Mouse (Mus musculus) forebrain, embryonic 10.5 days (tissue): ENCODE measurements around the gene Lrrc32. TPM values are rescaled to one million over a fixed set of nuclear protein-coding genes. Genes with fewer than 3 reads are reported as not detected.

Experiments used
- DNase-seq: peaks from one replicate; pipeline ENCODE4 v3.0.0-alpha.2; 2017; ENCODE audit warnings: low spot score; ENCODE audit errors: extremely low spot score
- H3K27ac ChIP-seq: fragments of 300-500 bp; sonication (generic); 2 replicates; pipeline ENCODE4 v1.5.1; 2016; ENCODE audit warnings: mild to moderate bottlenecking
- H3K27me3 ChIP-seq: fragments of 300-500 bp; sonication (generic); 2 replicates; pipeline ENCODE4 v1.6.1; 2016; ENCODE audit warnings: mild to moderate bottlenecking; ENCODE audit not compliant: poor library complexity, severe bottlenecking
- H3K36me3 ChIP-seq: fragments of 300-500 bp; sonication (generic); replicated peaks from 2 replicates; pipeline ENCODE4 v1.6.1; 2016; ENCODE audit warnings: mild to moderate bottlenecking, moderate library complexity
- H3K4me1 ChIP-seq: fragments of 300-500 bp; sonication (generic); 2 replicates; pipeline ENCODE4 v1.6.1; 2016
- H3K4me3 ChIP-seq: fragments of 300-500 bp; sonication (generic); 2 replicates; pipeline ENCODE4 v1.5.1; 2016; ENCODE audit warnings: mild to moderate bottlenecking, moderate library complexity
- H3K9me3 ChIP-seq: fragments of 300-500 bp; sonication (generic); 2 replicates; pipeline ENCODE4 v1.6.1; 2016; ENCODE audit warnings: mild to moderate bottlenecking, moderate library complexity
- WGBS: fragments of 180-500 bp; shearing (Covaris S2); methylation state at CpG from one replicate; pipeline ENCODE4 v1.1.7; 2016; 5-methylcytosine and 5-hydroxymethylcytosine counted together
- polyA plus RNA-seq: library from polyadenylated mRNA; unstranded; fragments of >200 nt; fragmentation: Nextera tagmentation; extraction: Ambion mirVana; gene quantifications from 2 replicates; pipeline ENCODE4 v1.2.1, GENCODE M21; 2016

Lrrc32 gene
- polyA plus RNA-seq, 1 experiment from 2014 or later = 4.7 TPM

- H3K36me3 ChIP-seq = no peaks in the 10 kb centered on the region
- 76% methylated on average over 9 of the region's 9 CpGs for WGBS
- peak overlapping the region; percentile 9; the same call in 1 of the 2 replicates for H3K4me3 ChIP-seq
- no peaks in the 10 kb centered on the region for H3K9me3 ChIP-seq
- peaks cover 55% of the 10 kb centered on the region for H3K27me3 ChIP-seq
- H3K4me1 ChIP-seq = peaks cover 44% of the 10 kb centered on the region
- DNase-seq = no peak
- H3K27ac ChIP-seq = no peak overlapping the region
These were observed 2.5 kb downstream of the Lrrc32 start for GRCm38 (mm10) chr7:98491451-98492200.

GRCm38 (mm10) chr7:98492331-98492730, 3.2 kb downstream of the Lrrc32 start:
- no peaks in the 10 kb centered on the region for H3K36me3 ChIP-seq
- H3K27me3 ChIP-seq = peaks cover 51% of the 10 kb centered on the region
- no peak for DNase-seq
- H3K4me1 ChIP-seq = peaks cover 43% of the 10 kb centered on the region
- H3K9me3 ChIP-seq = no peaks in the 10 kb centered on the region
- WGBS = 73% methylated on average over 5 of the region's 5 CpGs
- H3K27ac ChIP-seq = no peak overlapping the region
- H3K4me3 ChIP-seq = peak overlapping the region; percentile 9; the same call in 1 of the 2 replicates

GRCm38 (mm10) chr7:98493307-98493706, 4.2 kb downstream of the Lrrc32 start:
- no peaks in the 10 kb centered on the region for H3K36me3 ChIP-seq
- no peaks in the 10 kb centered on the region for H3K9me3 ChIP-seq
- H3K4me1 ChIP-seq = peaks cover 43% of the 10 kb centered on the region
- H3K27me3 ChIP-seq = peaks cover 41% of the 10 kb centered on the region
- 76% methylated on average over 2 of the region's 2 CpGs for whole genome bisulfite sequencing
- H3K27ac ChIP-seq = no peak overlapping the region
- DNase-seq = no peak
- no peak overlapping the region for H3K4me3 ChIP-seq

- H3K4me3 ChIP-seq = no peak overlapping the region
- H3K9me3 ChIP-seq = no peaks in the 10 kb centered on the region
- no peaks in the 10 kb centered on the region for H3K36me3 ChIP-seq
- peaks cover 34% of the 10 kb centered on the region for H3K27me3 ChIP-seq
- 75% methylated on average over 18 of the region's 18 CpGs for WGBS
- H3K4me1 ChIP-seq = peaks cover 41% of the 10 kb centered on the region
- DNase-seq = no peak
- H3K27ac ChIP-seq = 0 out of 2 replicates have a peak overlapping the region, but pooled peaks have one; percentile 25
These were observed 4.9 kb downstream of the Lrrc32 start for GRCm38 (mm10) chr7:98493901-98494480.

GRCm38 (mm10) chr7:98495591-98495990, 6.5 kb downstream of the Lrrc32 start:
- WGBS = 67% methylated on average over 1 of the region's 1 CpGs
- Histone ChIP-seq H3K4me1 (peaks cover 39% of the 10 kb centered on the region), H3K36me3 (no peaks in the 10 kb centered on the region)

GRCm38 (mm10) chr7:98497451-98497850, 8.4 kb downstream of the Lrrc32 start:
- Histone ChIP-seq H3K9me3 (no peaks in the 10 kb centered on the region), H3K27me3 (0 out of 2 replicates have a peak, but pooled peaks cover 3% of the 10 kb centered on the region), H3K4me3 (no peak overlapping the region), H3K27ac (no peak overlapping the region), H3K4me1 (peaks cover 53% of the 10 kb centered on the region), H3K36me3 (no peaks in the 10 kb centered on the region)
- WGBS = 69% methylated on average over 5 of the region's 5 CpGs
- no peak for DNase-seq

More at GRCm38 (mm10) chr7:98495591-98495990, 6.5 kb downstream of the Lrrc32 start:
- DNase-seq = no peak
- Histone ChIP-seq H3K27me3 (peaks cover 22% of the 10 kb centered on the region), H3K9me3 (no peaks in the 10 kb centered on the region), H3K27ac (no peak overlapping the region), H3K4me3 (no peak overlapping the region)

GRCm38 (mm10) chr7:98498101-98498500, 9.0 kb downstream of the Lrrc32 start:
- 94% methylated on average over 12 of the region's 12 CpGs for WGBS
- no peak for DNase-seq
- no peaks in the 10 kb centered on the region for H3K9me3 ChIP-seq
- H3K27ac ChIP-seq = peak overlapping the region; percentile 35; the same call in 1 of the 2 replicates
- no peak overlapping the region for H3K4me3 ChIP-seq
- no peaks in the 10 kb centered on the region for H3K36me3 ChIP-seq
- H3K4me1 ChIP-seq = peaks cover 59% of the 10 kb centered on the region
- no peaks in the 10 kb centered on the region for H3K27me3 ChIP-seq

GRCm38 (mm10) chr7:98498656-98499560, 9.8 kb downstream of the Lrrc32 start:
- DNase-seq = no peak
- 88% methylated on average over 20 of the region's 20 CpGs for WGBS
- Histone ChIP-seq H3K27me3 (no peaks in the 10 kb centered on the region), H3K4me1 (peaks cover 58% of the 10 kb centered on the region), H3K27ac (peak overlapping the region; percentile 35; the same call in 1 of the 2 replicates), H3K36me3 (no peaks in the 10 kb centered on the region), H3K4me3 (no peak overlapping the region), H3K9me3 (no peaks in the 10 kb centered on the region)

- Histone ChIP-seq H3K4me3 (no peak overlapping the region), H3K27ac (no peak overlapping the region), H3K9me3 (no peaks in the 10 kb centered on the region), H3K4me1 (peaks cover 58% of the 10 kb centered on the region), H3K27me3 (no peaks in the 10 kb centered on the region), H3K36me3 (no peaks in the 10 kb centered on the region)
- WGBS = 86% methylated on average over 25 of the region's 25 CpGs
- DNase-seq = no peak
These were observed 10.6 kb downstream of the Lrrc32 start for GRCm38 (mm10) chr7:98499561-98500292.

- H3K27me3 ChIP-seq = no peaks in the 10 kb centered on the region
- H3K9me3 ChIP-seq = no peaks in the 10 kb centered on the region
- H3K4me1 ChIP-seq = peaks cover 61% of the 10 kb centered on the region
- DNase-seq = no peak
- H3K4me3 ChIP-seq = no peak overlapping the region
- H3K36me3 ChIP-seq = no peaks in the 10 kb centered on the region
- H3K27ac ChIP-seq = no peak overlapping the region
- 93% methylated on average over 3 of the region's 3 CpGs for WGBS
These were observed 11.4 kb downstream of the Lrrc32 start for GRCm38 (mm10) chr7:98500470-98500869.

GRCm38 (mm10) chr7:98501078-98501477, 12.0 kb downstream of the Lrrc32 start:
- no peaks in the 10 kb centered on the region for H3K9me3 ChIP-seq
- H3K27me3 ChIP-seq = no peaks in the 10 kb centered on the region
- no peaks in the 10 kb centered on the region for H3K36me3 ChIP-seq
- peaks cover 65% of the 10 kb centered on the region for H3K4me1 ChIP-seq
- WGBS = 91% methylated on average over 7 of the region's 7 CpGs
- no peak overlapping the region for H3K27ac ChIP-seq
- no peak for DNase-seq
- no peak overlapping the region for H3K4me3 ChIP-seq

GRCm38 (mm10) chr7:98502921-98503320, 13.8 kb downstream of the Lrrc32 start:
- no peaks in the 10 kb centered on the region for H3K9me3 ChIP-seq
- no peaks in the 10 kb centered on the region for H3K27me3 ChIP-seq
- WGBS = 39% methylated on average over 5 of the region's 5 CpGs
- H3K27ac ChIP-seq = peak overlapping the region; percentile 51
- peaks cover 58% of the 10 kb centered on the region for H3K4me1 ChIP-seq
- DNase-seq = no peak
- H3K36me3 ChIP-seq = no peaks in the 10 kb centered on the region
- no peak overlapping the region for H3K4me3 ChIP-seq
